In genomic region chr6:30109820-30110502, GRCm38 (mm10) we compare ENCODE assay signal across 20 mouse cellular contexts.
DNase-seq lines count a peak whose midpoint lies in the region; ATAC-seq and TF ChIP-seq lines count a peak whose summit lies in the region.
"Had no signal": no experiment of that assay in that cellular context is flagged by ENCODE, and none has a peak within 500 bp of the region (broad histone marks: within the 10 kb centered on the region; RNA-seq: fewer than 3 reads in every experiment).

No protein-coding gene starts in this region.

- in situ Hi-C loops in CH12.LX (cut with MboI; ENCODE audit: low pct_ligation_motif_present, low pct_unique_long_range_greater_than_20kb, low sequenced_read_pairs) = loop anchor here (5.0 kb wide), 1 partner anchor 82 kb away; no protein-coding TSS in a partner anchor

- dilution Hi-C loops in CH12.LX (cut with MboI; ENCODE audit: extremely low pct_ligation_motif_present, extremely low pct_unique_long_range_greater_than_20kb, low sequenced_read_pairs) = no loop called here

- H3K36me3 ChIP-seq in CH12.LX (replicated peaks in 1 of 2; ENCODE audit: control insufficient read depth in 1 of 2, insufficient read depth in 1 of 2, low read length in 1 of 2) = peaks cover 21 to 73% of the 10 kb centered on the region in 2 experiments
- peaks cover 47% of the 10 kb centered on the region for H3K36me3 ChIP-seq in midbrain, embryonic 14.5 days (ENCODE audit: control insufficient read depth, insufficient read depth, low read length)
- H3K36me3 ChIP-seq in forebrain, embryonic 13.5 days (ENCODE audit: poor library complexity, severe bottlenecking) = peaks cover 76% of the 10 kb centered on the region

- WGBS in midbrain, embryonic 14.5 days = 91% methylated on average over 10 of the region's 10 CpGs
- 94% methylated on average over 10 of the region's 10 CpGs for WGBS in forebrain, embryonic 13.5 days

- DNase-seq in CH12.LX (ENCODE audit: extremely low read depth) = peak; percentile 56
- peak; percentile 25 for DNase-seq in NIH3T3 (ENCODE audit: low read depth)
- no peak for DNase-seq in cerebellum, postnatal 4 days (ENCODE audit: low spot score in 2 of 2)
- DNase-seq in midbrain, embryonic 14.5 days = no peak
- DNase-seq: adrenal gland, postnatal 10 days; adrenal gland, postnatal 25 days; cerebellum, adult 11-12 months; cerebellum, adult 2 months; cerebellum, adult 9-10 months; cerebellum, postnatal 10 days; cerebellum, postnatal 25 days; embryo, embryonic 11 days had no signal

- ATAC-seq in erythroid progenitor cell, adult 5-6 weeks (replicated peaks; ENCODE audit: low FRiP score, poor library complexity, severe bottlenecking) = peak; percentile 26; the same call in 1 of the 2 replicates
- no peak for ATAC-seq in midbrain, embryonic 14.5 days (ENCODE audit: low FRiP score, low TSS enrichment)
- no peak for ATAC-seq in forebrain, embryonic 13.5 days
- ATAC-seq: forebrain, embryonic 14.5 days; forebrain, embryonic 16.5 days had no signal

- no peaks in the 10 kb centered on the region for H3K27me3 ChIP-seq in CH12.LX (replicated peaks)
- no peaks in the 10 kb centered on the region for H3K27me3 ChIP-seq in midbrain, embryonic 14.5 days (ENCODE audit: control insufficient read depth, insufficient read depth, low read length)
- H3K27me3 ChIP-seq in forebrain, embryonic 13.5 days = no peaks in the 10 kb centered on the region
- H3K27me3 ChIP-seq: embryonic facial prominence, embryonic 13.5 days; embryonic facial prominence, embryonic 15.5 days had no signal

- peak overlapping the region; percentile 95 for H3K27ac ChIP-seq in CH12.LX (ENCODE audit: insufficient read depth, low read depth)
- H3K27ac ChIP-seq in midbrain, embryonic 14.5 days (replicated peaks; ENCODE audit: low read depth, low read length) = no peak overlapping the region
- H3K27ac ChIP-seq in forebrain, embryonic 13.5 days = no peak overlapping the region
- H3K27ac ChIP-seq: embryonic facial prominence, embryonic 13.5 days; embryonic facial prominence, embryonic 15.5 days had no signal

- peaks cover 3% of the 10 kb centered on the region for H3K9me3 ChIP-seq in CH12.LX (replicated peaks; ENCODE audit: low read length)
- 0 out of 2 replicates have a peak, but pooled peaks cover 3% of the 10 kb centered on the region for H3K9me3 ChIP-seq in midbrain, embryonic 14.5 days (ENCODE audit: control insufficient read depth, low read length)
- H3K9me3 ChIP-seq in forebrain, embryonic 13.5 days (replicated peaks) = no peaks in the 10 kb centered on the region
- H3K9me3 ChIP-seq: embryonic facial prominence, embryonic 15.5 days; G1E had no signal

- H3K79me2 ChIP-seq in CH12.LX (replicated peaks; ENCODE audit: control insufficient read depth, extremely low read depth, insufficient read depth, poor library complexity, severe bottlenecking) = no peaks in the 10 kb centered on the region

- TF ChIP-seq RAD21 in CH12.LX (IDR thresholded peaks at IDR 0.05; ENCODE audit: low read depth, low read length) = no peak; the same call in 1 of the 2 replicates

- TF ChIP-seq CTCF in CH12.LX (conservative IDR thresholded peaks at IDR 0.05 in 1 of 2, IDR thresholded peaks at IDR 0.05 in 1 of 2; ENCODE audit: low read depth in 2 of 2, low read length in 2 of 2) = no peak

- H3K4me3 ChIP-seq in CH12.LX (replicated peaks in 1 of 3; ENCODE audit: low read depth in 2 of 3, low read length in 2 of 3, poor library complexity in 1 of 3) = no peak overlapping the region
- no peak overlapping the region for H3K4me3 ChIP-seq in midbrain, embryonic 14.5 days (replicated peaks; ENCODE audit: low read depth, low read length)
- no peak overlapping the region for H3K4me3 ChIP-seq in forebrain, embryonic 13.5 days
- H3K4me3 ChIP-seq: embryonic facial prominence, embryonic 13.5 days; embryonic facial prominence, embryonic 15.5 days; erythroblast, embryonic 14.5 days had no signal

- no peak for TF ChIP-seq POLR2A in CH12.LX (IDR thresholded peaks at IDR 0.05; ENCODE audit: low read depth, low read length)

- H3K4me1 ChIP-seq in CH12.LX (ENCODE audit: control insufficient read depth in 1 of 2, insufficient read depth in 2 of 2) = peaks cover 7 to 21% of the 10 kb centered on the region in 2 experiments
- H3K4me1 ChIP-seq in midbrain, embryonic 14.5 days (ENCODE audit: control insufficient read depth, insufficient read depth, low read length) = no peaks in the 10 kb centered on the region
- no peaks in the 10 kb centered on the region for H3K4me1 ChIP-seq in forebrain, embryonic 13.5 days
- H3K4me1 ChIP-seq: embryonic facial prominence, embryonic 13.5 days; embryonic facial prominence, embryonic 15.5 days had no signal

- peak overlapping the region; percentile 90 for H3K4me2 ChIP-seq in CH12.LX (ENCODE audit: insufficient read depth, low read depth, poor library complexity, severe bottlenecking)
- H3K4me2 ChIP-seq in midbrain, embryonic 14.5 days (ENCODE audit: low read length) = no peak overlapping the region
- H3K4me2 ChIP-seq in forebrain, embryonic 13.5 days = no peak overlapping the region
- H3K4me2 ChIP-seq: embryonic facial prominence, embryonic 13.5 days; embryonic facial prominence, embryonic 15.5 days had no signal

- H3K9ac ChIP-seq in CH12.LX (ENCODE audit: insufficient read depth, low read depth) = peak overlapping the region; percentile 12
- no peak overlapping the region for H3K9ac ChIP-seq in midbrain, embryonic 14.5 days (replicated peaks; ENCODE audit: low read length)
- H3K9ac ChIP-seq in forebrain, embryonic 13.5 days = no peak overlapping the region
- H3K9ac ChIP-seq: embryonic facial prominence, embryonic 13.5 days; embryonic facial prominence, embryonic 15.5 days had no signal

- no peak; the same call in 1 of the 2 replicates for TF ChIP-seq EP300 in CH12.LX (IDR thresholded peaks at IDR 0.05; ENCODE audit: low read length)

TF ChIP-seq in CH12.LX, 34 proteins besides CTCF, POLR2A, EP300 and RAD21:
- TF ChIP-seq MXI1 (IDR thresholded peaks at IDR 0.05; ENCODE audit: low read depth, low read length) (peak; percentile 53; the same call in 1 of the 2 replicates), ETS1 (conservative IDR thresholded peaks at IDR 0.05; ENCODE audit: low read depth, low read length) (peak; percentile 13; the same call in 1 of the 2 replicates), NRF1 (IDR thresholded peaks at IDR 0.05; ENCODE audit: low read depth, low read length) (no peak), MYC (IDR thresholded peaks at IDR 0.05; ENCODE audit: low read depth, low read length) (peak; percentile 73), ZKSCAN1 (IDR thresholded peaks at IDR 0.05; ENCODE audit: borderline replicate concordance, low read depth, low read length) (no peak), IRF4 (IDR thresholded peaks at IDR 0.05; ENCODE audit: low read depth, low read length) (peak; percentile 33; the same call in 1 of the 2 replicates), TCF12 (IDR thresholded peaks at IDR 0.05; ENCODE audit: low read depth, low read length) (peak; percentile 21; the same call in 1 of the 2 replicates), SMC3 (IDR thresholded peaks at IDR 0.05; ENCODE audit: low read depth, low read length) (no peak), KAT2A (IDR thresholded peaks at IDR 0.05; ENCODE audit: insufficient replicate concordance, low read length) (no peak), JUN (IDR thresholded peaks at IDR 0.05; ENCODE audit: insufficient read depth, low read depth, low read length) (peak; percentile 71), JUND (conservative IDR thresholded peaks at IDR 0.05; ENCODE audit: low read depth, low read length) (peak; percentile 56), BHLHE40 (IDR thresholded peaks at IDR 0.05; ENCODE audit: low read depth, low read length) (peak; percentile 86), CHD1 (IDR thresholded peaks at IDR 0.05; ENCODE audit: low read depth, low read length) (no peak), MAX (IDR thresholded peaks at IDR 0.05; ENCODE audit: low read length) (peak; percentile 72; the same call in 1 of the 2 replicates)

Comparison
In these comparisons a context has a peak if more than half of its experiments do, and no peak if none do; other contexts are left out.
1. DNase-seq: peak in CH12.LX (single experiment) and NIH3T3 (single experiment); none in cerebellum, postnatal 4 days (0 of 2) and midbrain, embryonic 14.5 days (single experiment).